Mouse (Mus musculus) hematopoietic stem cell, adult 5-6 weeks (primary cell): Measurements from ENCODE around the gene Ndufb6. TPM values are rescaled to one million over a fixed set of nuclear protein-coding genes. Genes with fewer than 3 reads are reported as not detected.

ENCODE experiments used
- ATAC-seq, 2 experiments: fragments of 125-278 bp in 1 of 2; replicated peaks in 1 of 2; 2 replicates each; pipeline ENCODE4 v1.8.0; 2016 to 2017; ENCODE audit warnings: inconsistent platforms in 2 of 2, mild to moderate bottlenecking in 2 of 2, moderate number of reproducible peaks in 2 of 2, low read depth in 1 of 2, moderate TSS enrichment in 1 of 2; ENCODE audit not compliant: low FRiP score in 2 of 2, poor library complexity in 2 of 2, severe bottlenecking in 2 of 2, insufficient read depth in 1 of 2, low TSS enrichment in 1 of 2
- total RNA-seq: library from RNA; stranded (forward); fragments of 172-1452, 232-1000 nt; gene quantifications from 2 replicates; pipeline ENCODE4 v1.2.3, GENCODE M21; 2017

Ndufb6 gene
- total RNA-seq, 1 experiment from 2014 or later: 43.8 TPM

GRCm38 (mm10) chr4:40229723-40230122, 49.5 kb downstream of the Ndufb6 start:
- no peak for ATAC-seq

GRCm38 (mm10) chr4:40227886-40228285, 51.3 kb downstream of the Ndufb6 start:
- no peak for ATAC-seq

GRCm38 (mm10) chr4:40227131-40227530, 52.1 kb downstream of the Ndufb6 start:
- ATAC-seq: no peak

- no peak for ATAC-seq
Observed at GRCm38 (mm10) chr4:40226095-40226494, 53.1 kb downstream of the Ndufb6 start.

GRCm38 (mm10) chr4:40221876-40222585, 57.2 kb downstream of the Ndufb6 start:
- ATAC-seq: no peak

GRCm38 (mm10) chr4:40221004-40221760, 58.0 kb downstream of the Ndufb6 start:
- ATAC-seq: no peak

Other genes with a start within 250 kb of the Ndufb6 start
- gene Aco1, start 136.3 kb downstream of the Ndufb6 start, total RNA-seq: 23.7 and 25.0 TPM in 2 replicates
- gene Ddx58, start 39.6 kb downstream of the Ndufb6 start, total RNA-seq: 65.7 and 83.7 TPM in 2 replicates
- gene Smim27, start 9.8 kb downstream of the Ndufb6 start, total RNA-seq: 11.1 and 50.3 TPM in 2 replicates
- gene Topors, start 9.6 kb downstream of the Ndufb6 start, total RNA-seq: 110 and 135 TPM in 2 replicates
- gene Tmem215, start 192.8 kb upstream of the Ndufb6 start, total RNA-seq: 1.1 and 1.3 TPM in 2 replicates